Mouse (Mus musculus) olfactory bulb, adult 2 months (tissue): ENCODE data around the gene Adam23. TPM values are rescaled to one million over a fixed set of nuclear protein-coding genes. Genes with fewer than 3 reads are reported as not detected.

Experiments used
- H3K27ac ChIP-seq: fragments of 200-500 bp; 2 replicates; pipeline ENCODE4 v1.5.1; 2012; ENCODE audit warnings: low read depth, low read length; ENCODE audit not compliant: insufficient read depth
- H3K4me1 ChIP-seq: fragments of 200-500 bp; 2 replicates; pipeline ENCODE4 v1.6.1; 2012; ENCODE audit warnings: low read length; ENCODE audit not compliant: control insufficient read depth, insufficient read depth
- H3K4me3 ChIP-seq: fragments of 200-500 bp; 2 replicates; pipeline ENCODE4 v1.5.1; 2012; ENCODE audit warnings: mild to moderate bottlenecking, low read depth, low read length, moderate library complexity; ENCODE audit not compliant: insufficient read depth
- CTCF ChIP-seq: fragments of 200-500 bp; IDR thresholded peaks from 2 replicates; pipeline ENCODE4 v1.5.1; 2012; ENCODE audit warnings: low read depth, mild to moderate bottlenecking, low read length, moderate library complexity; ENCODE audit not compliant: insufficient read depth
- POLR2A ChIP-seq: fragments of 200-500 bp; IDR thresholded peaks from 2 replicates; pipeline ENCODE4 v1.6.1; 2012; ENCODE audit warnings: mild to moderate bottlenecking, low read depth, low read length, moderate library complexity; ENCODE audit not compliant: insufficient read depth
- WGBS: fragments of 180-500 bp; shearing (Covaris S2); methylation state at CpG from one replicate; pipeline ENCODE4 v1.1.7; 2018; 5-methylcytosine and 5-hydroxymethylcytosine counted together
- polyA plus RNA-seq: library from polyadenylated mRNA; stranded (reverse); fragments of >200 nt; gene quantifications from 2 replicates; pipeline ENCODE4 v1.2.4, GENCODE M21; 2012; ENCODE audit warnings: low replicate concordance; ENCODE audit not compliant: missing spikeins, insufficient read depth, insufficient read length

Adam23 gene
- polyA plus RNA-seq, 1 experiment: 224 TPM

GRCm38 (mm10) chr1:63561772-63562520 is 116.3 kb downstream of the Adam23 start:
- WGBS: 83% methylated on average over 4 of the region's 4 CpGs
- no peak for TF ChIP-seq POLR2A
- no peak for TF ChIP-seq CTCF
- Histone ChIP-seq H3K4me1 (peaks cover 2% of the 10 kb centered on the region; the same call in 1 of the 2 replicates), H3K4me3 (no peak overlapping the region), H3K27ac (no peak overlapping the region)

- no peak for TF ChIP-seq POLR2A
- TF ChIP-seq CTCF: no peak
- no peak overlapping the region for H3K27ac ChIP-seq
- 73% methylated on average over 4 of the region's 4 CpGs for WGBS
- H3K4me3 ChIP-seq: no peak overlapping the region
- H3K4me1 ChIP-seq: peaks cover 2% of the 10 kb centered on the region; the same call in 1 of the 2 replicates
Measured at GRCm38 (mm10) chr1:63563928-63564327, 118.2 kb downstream of the Adam23 start.

GRCm38 (mm10) chr1:63566501-63566900 is 120.8 kb downstream of the Adam23 start:
- 31% methylated on average over 7 of the region's 7 CpGs for WGBS
- TF ChIP-seq CTCF (no peak), POLR2A (no peak)
- H3K4me1 ChIP-seq: peaks cover 2% of the 10 kb centered on the region; the same call in 1 of the 2 replicates

GRCm38 (mm10) chr1:63567031-63567430 is 121.3 kb downstream of the Adam23 start:
- peaks cover 2% of the 10 kb centered on the region; the same call in 1 of the 2 replicates for H3K4me1 ChIP-seq
- 62% methylated on average over 4 of the region's 4 CpGs for WGBS
- no peak for TF ChIP-seq CTCF
- no peak for TF ChIP-seq POLR2A
- H3K27ac ChIP-seq: no peak overlapping the region
- no peak overlapping the region for H3K4me3 ChIP-seq

More at GRCm38 (mm10) chr1:63566501-63566900, 120.8 kb downstream of the Adam23 start:
- Histone ChIP-seq H3K4me3 (no peak overlapping the region), H3K27ac (no peak overlapping the region)

- no peak overlapping the region for H3K4me3 ChIP-seq
- 65% methylated on average over 7 of the region's 7 CpGs for WGBS
Measured at GRCm38 (mm10) chr1:63572229-63572628, 126.5 kb downstream of the Adam23 start.

GRCm38 (mm10) chr1:63573432-63573831 is 127.7 kb downstream of the Adam23 start:
- no peak overlapping the region for H3K27ac ChIP-seq
- no peaks in the 10 kb centered on the region for H3K4me1 ChIP-seq
- no peak overlapping the region for H3K4me3 ChIP-seq
- TF ChIP-seq CTCF: no peak
- no peak for TF ChIP-seq POLR2A
- 45% methylated on average over 6 of the region's 6 CpGs for WGBS

More at GRCm38 (mm10) chr1:63572229-63572628, 126.5 kb downstream of the Adam23 start:
- no peaks in the 10 kb centered on the region for H3K4me1 ChIP-seq
- TF ChIP-seq CTCF (no peak), POLR2A (no peak)
- H3K27ac ChIP-seq: no peak overlapping the region

- Histone ChIP-seq H3K4me3 (no peak overlapping the region), H3K27ac (no peak overlapping the region), H3K4me1 (no peaks in the 10 kb centered on the region)
- WGBS: 83% methylated on average over 12 of the region's 12 CpGs
- TF ChIP-seq CTCF (no peak), POLR2A (no peak)
Measured at GRCm38 (mm10) chr1:63573864-63574611, 128.3 kb downstream of the Adam23 start.

GRCm38 (mm10) chr1:63576803-63577202 is 131.1 kb downstream of the Adam23 start:
- Histone ChIP-seq H3K4me3 (no peak overlapping the region), H3K4me1 (no peaks in the 10 kb centered on the region), H3K27ac (no peak overlapping the region)
- WGBS: 63% methylated on average over 5 of the region's 5 CpGs
- TF ChIP-seq CTCF (no peak), POLR2A (no peak)

GRCm38 (mm10) chr1:63579153-63579552 is 133.5 kb downstream of the Adam23 start:
- no peaks in the 10 kb centered on the region for H3K4me1 ChIP-seq
- WGBS: 80% methylated on average over 8 of the region's 8 CpGs
- TF ChIP-seq CTCF (no peak), POLR2A (no peak)
- no peak overlapping the region for H3K27ac ChIP-seq
- H3K4me3 ChIP-seq: no peak overlapping the region
